ENCODE assay signal across 23 mouse cellular contexts in the genomic region with DNA sequence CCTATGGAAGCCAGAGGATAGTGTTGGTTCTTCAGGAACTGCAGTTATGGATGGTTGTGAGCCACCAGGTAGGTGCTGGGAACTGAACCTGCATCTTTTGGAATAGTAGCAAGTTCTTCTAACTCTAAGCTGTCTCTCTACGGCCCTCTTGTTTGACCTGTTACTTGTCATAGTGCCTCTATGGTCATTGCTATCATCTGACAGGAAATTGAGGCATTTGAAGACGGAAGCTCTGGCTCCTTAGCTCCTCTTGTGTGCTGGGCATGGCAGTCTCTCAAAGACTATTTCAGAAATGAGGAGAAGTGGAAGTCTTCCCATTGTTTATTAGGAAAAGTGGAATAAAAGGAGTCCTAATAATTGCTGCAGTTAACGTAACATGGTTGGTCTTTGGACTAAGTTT. TPM values are rescaled to one million over a fixed set of nuclear protein-coding genes. Genes with fewer than 3 reads are reported as not detected.
DNase-seq lines count a peak whose midpoint lies in the region; ATAC-seq and TF ChIP-seq lines count a peak whose summit lies in the region.
"Had no signal": no experiment of that assay in that cellular context is flagged by ENCODE, and none has a peak within 500 bp of the region (broad histone marks: within the 10 kb centered on the region; RNA-seq: fewer than 3 reads in every experiment).

No protein-coding gene starts in this region.

- DNase-seq in urinary bladder, adult 2 months (ENCODE audit: low spot score), result no peak
- no peak for DNase-seq in cerebellum, adult 9-11 months
- DNase-seq: adrenal gland, adult 8-10 months; adrenal gland, postnatal 25 days; cerebellum, adult 18-20 months; cerebellum, adult 9-10 months; cerebellum, postnatal 25 days; gastrocnemius, postnatal 25 days; heart, postnatal 14 days; heart, postnatal 4 days had no signal

- no peak for ATAC-seq in intestine, postnatal 0 days
- no peak for ATAC-seq in intestine, embryonic 15.5 days
- peak; percentile 65 for ATAC-seq in megakaryocyte, adult 5-6 weeks (ENCODE audit: poor library complexity, severe bottlenecking)
- ATAC-seq in liver, embryonic 12.5 days, result no peak
- ATAC-seq: forebrain, embryonic 15.5 days; hindbrain, postnatal 0 days had no signal

- no peak overlapping the region for H3K4me2 ChIP-seq in intestine, postnatal 0 days (replicated peaks; ENCODE audit: low read depth)
- no peak overlapping the region for H3K4me2 ChIP-seq in intestine, embryonic 15.5 days (replicated peaks)
- H3K4me2 ChIP-seq in liver, embryonic 12.5 days, result no peak overlapping the region
- H3K4me2 ChIP-seq: embryonic facial prominence, embryonic 13.5 days; forebrain, embryonic 12.5 days; forebrain, embryonic 15.5 days; heart, embryonic 13.5 days; hindbrain, embryonic 14.5 days had no signal

- no peaks in the 10 kb centered on the region for H3K27me3 ChIP-seq in intestine, postnatal 0 days (replicated peaks; ENCODE audit: control insufficient read depth, insufficient read depth, low read length)
- H3K27me3 ChIP-seq in intestine, embryonic 15.5 days (replicated peaks), result no peaks in the 10 kb centered on the region
- H3K27me3 ChIP-seq in liver, embryonic 12.5 days (replicated peaks), result no peaks in the 10 kb centered on the region
- H3K27me3 ChIP-seq: embryonic facial prominence, embryonic 13.5 days; forebrain, embryonic 12.5 days; forebrain, embryonic 15.5 days; heart, embryonic 13.5 days had no signal

- no peak overlapping the region for H3K9ac ChIP-seq in intestine, postnatal 0 days (ENCODE audit: low read depth, low read length)
- no peak overlapping the region for H3K9ac ChIP-seq in intestine, embryonic 15.5 days
- no peak overlapping the region for H3K9ac ChIP-seq in liver, embryonic 12.5 days
- H3K9ac ChIP-seq: embryonic facial prominence, embryonic 13.5 days; forebrain, embryonic 12.5 days; forebrain, embryonic 15.5 days; heart, embryonic 13.5 days; hindbrain, embryonic 14.5 days had no signal

- H3K27ac ChIP-seq in intestine, postnatal 0 days (ENCODE audit: low read depth, low read length), result 0 out of 2 replicates have a peak overlapping the region, but pooled peaks have one; percentile 41
- no peak overlapping the region for H3K27ac ChIP-seq in intestine, embryonic 15.5 days
- peak overlapping the region; percentile 21 for H3K27ac ChIP-seq in brown adipose tissue, adult 24 weeks (replicated peaks; ENCODE audit: low read depth, low read length)
- no peak overlapping the region for H3K27ac ChIP-seq in liver, embryonic 12.5 days
- H3K27ac ChIP-seq: embryonic facial prominence, embryonic 13.5 days; forebrain, embryonic 12.5 days; forebrain, embryonic 15.5 days; heart, embryonic 10.5 days; heart, embryonic 13.5 days; hindbrain, embryonic 14.5 days; hindbrain, postnatal 0 days had no signal

- no peaks in the 10 kb centered on the region for H3K9me3 ChIP-seq in intestine, postnatal 0 days (ENCODE audit: control insufficient read depth)
- H3K9me3 ChIP-seq in intestine, embryonic 15.5 days, result no peaks in the 10 kb centered on the region
- no peaks in the 10 kb centered on the region for H3K9me3 ChIP-seq in liver, embryonic 12.5 days (replicated peaks)
- H3K9me3 ChIP-seq: embryonic facial prominence, embryonic 13.5 days; forebrain, embryonic 12.5 days; forebrain, embryonic 15.5 days; heart, embryonic 10.5 days; heart, embryonic 13.5 days had no signal

- H3K36me3 ChIP-seq in intestine, postnatal 0 days (ENCODE audit: control insufficient read depth, insufficient read depth), result no peaks in the 10 kb centered on the region; the same call in 1 of the 2 replicates
- no peaks in the 10 kb centered on the region for H3K36me3 ChIP-seq in intestine, embryonic 15.5 days
- no peaks in the 10 kb centered on the region; the same call in 1 of the 2 replicates for H3K36me3 ChIP-seq in liver, embryonic 12.5 days
- H3K36me3 ChIP-seq: embryonic facial prominence, embryonic 13.5 days; forebrain, embryonic 12.5 days; forebrain, embryonic 15.5 days; heart, embryonic 10.5 days; heart, embryonic 13.5 days had no signal

- peaks cover 6% of the 10 kb centered on the region; the same call in 1 of the 2 replicates for H3K4me1 ChIP-seq in intestine, postnatal 0 days (replicated peaks; ENCODE audit: control insufficient read depth, insufficient read depth, low read length)
- peaks cover 8% of the 10 kb centered on the region for H3K4me1 ChIP-seq in intestine, embryonic 15.5 days (replicated peaks)
- H3K4me1 ChIP-seq in brown adipose tissue, adult 24 weeks (ENCODE audit: control insufficient read depth, insufficient read depth, insufficient read length, low read length), result peaks cover 21% of the 10 kb centered on the region
- peaks cover 12% of the 10 kb centered on the region for H3K4me1 ChIP-seq in liver, embryonic 12.5 days
- H3K4me1 ChIP-seq: forebrain, embryonic 12.5 days; forebrain, embryonic 15.5 days had no signal

- 66% methylated on average over 3 of the region's 3 CpGs for WGBS in intestine, postnatal 0 days
- 78% methylated on average over 3 of the region's 3 CpGs for WGBS in intestine, embryonic 15.5 days
- 59% methylated on average over 3 of the region's 3 CpGs for WGBS in liver, embryonic 12.5 days (ENCODE audit: insufficient replicate concordance)

- H3K4me3 ChIP-seq in intestine, postnatal 0 days (ENCODE audit: low read depth, low read length), result no peak overlapping the region
- H3K4me3 ChIP-seq in intestine, embryonic 15.5 days (replicated peaks), result no peak overlapping the region
- H3K4me3 ChIP-seq in brown adipose tissue, adult 24 weeks (ENCODE audit: insufficient read depth, low read depth, low read length), result no peak overlapping the region
- H3K4me3 ChIP-seq in liver, embryonic 12.5 days, result no peak overlapping the region
- H3K4me3 ChIP-seq: embryonic facial prominence, embryonic 13.5 days; erythroblast, embryonic 14.5 days; forebrain, embryonic 12.5 days; forebrain, embryonic 15.5 days; heart, embryonic 10.5 days; heart, embryonic 13.5 days had no signal

- TF ChIP-seq CTCF in intestine, postnatal 0 days (IDR thresholded peaks at IDR 0.05; ENCODE audit: low read depth), result no peak

RNA-seq across cellular contexts. Expression of a gene that starts 38.9 kb away (rescaled TPM):
- 10.2 and 12.6 TPM in 2 replicates for polyA plus RNA-seq in intestine, postnatal 0 days (2015; fragmentation: Nextera tagmentation; extraction: Ambion mirVana)
- polyA plus RNA-seq in intestine, embryonic 15.5 days (2015; fragmentation: Nextera tagmentation; extraction: Ambion mirVana), result 23.8 and 24.7 TPM in 2 replicates
- polyA plus RNA-seq in brown adipose tissue, adult 24 weeks (2012; ENCODE audit: insufficient read depth, insufficient read length, missing spikeins), result 23.9 and 29.7 TPM in 2 replicates
- 7.0 and 7.8 TPM in 2 replicates for total RNA-seq in megakaryocyte, adult 5-6 weeks (2015)
- 8.1 and 8.9 TPM in 2 replicates for total RNA-seq in megakaryocyte, adult 5-6 weeks (2017)
- 17.5 and 21.7 TPM in 2 replicates for polyA plus RNA-seq in urinary bladder, adult 2 months (2012; rRNA removed)
- 10.6 and 11.2 TPM in 2 replicates for polyA plus RNA-seq in liver, embryonic 12.5 days (2016; fragmentation: Nextera tagmentation; extraction: Ambion mirVana)

Comparison
In these comparisons a context has a peak if more than half of its experiments do, and no peak if none do; other contexts are left out.
1. H3K27ac ChIP-seq: peak in intestine, postnatal 0 days (single experiment) and brown adipose tissue, adult 24 weeks (single experiment); none in intestine, embryonic 15.5 days (single experiment) and liver, embryonic 12.5 days (single experiment).